Mouse (Mus musculus): ENCODE data around the gene Mast4.

Mast4 gene

DNA sequence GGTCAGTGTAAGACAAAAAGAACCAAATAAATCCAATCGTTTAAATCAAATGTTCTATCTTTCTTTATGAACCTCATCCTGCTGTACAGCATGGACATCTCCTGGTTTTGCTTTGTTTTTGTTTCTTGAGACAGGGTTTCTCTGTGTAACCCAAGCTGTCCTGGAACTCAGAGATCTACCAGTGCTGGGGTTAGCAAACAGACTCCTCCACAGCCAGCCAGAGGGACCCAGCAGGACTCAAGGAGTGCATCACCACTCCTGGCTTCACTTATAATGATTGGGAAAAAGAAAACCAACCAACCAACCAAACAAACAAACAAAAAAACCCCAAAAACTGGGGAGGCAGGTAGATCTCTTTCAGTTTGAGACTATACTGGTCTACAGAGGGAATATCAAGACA, 469.5 kb downstream of the Mast4 start:
- no peak for DNase-seq (ENCODE audit: low spot score in 2 of 2)

DNA sequence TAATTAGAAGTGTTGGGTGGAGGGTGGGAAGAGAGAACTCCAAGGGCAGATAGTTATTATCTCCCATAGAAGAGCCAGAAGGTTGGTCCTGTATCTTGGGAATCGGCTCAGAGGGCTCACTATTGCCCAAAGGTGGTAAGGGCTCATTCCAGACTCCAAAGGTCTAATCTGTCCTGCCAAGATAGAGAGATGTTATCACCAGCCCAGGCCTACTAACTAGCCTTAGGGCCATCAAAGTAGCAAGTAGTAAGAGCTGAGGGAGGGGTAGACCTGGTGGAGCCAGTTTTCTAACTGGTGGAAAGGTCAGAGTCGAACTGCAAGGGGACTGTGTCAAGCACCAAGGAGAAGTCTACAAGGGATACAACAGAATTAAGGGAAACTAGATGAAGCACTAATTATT, 470.2 kb downstream of the Mast4 start:
- DNase-seq (ENCODE audit: low spot score in 2 of 2), result no peak

GRCm38 (mm10) chr13:102862981-102863380, 471.3 kb downstream of the Mast4 start:
- DNase-seq (ENCODE audit: low spot score in 2 of 2), result no peak

- DNase-seq (ENCODE audit: low spot score in 2 of 2), result no peak
Measured at GRCm38 (mm10) chr13:102862397-102862796, 471.9 kb downstream of the Mast4 start.

DNA sequence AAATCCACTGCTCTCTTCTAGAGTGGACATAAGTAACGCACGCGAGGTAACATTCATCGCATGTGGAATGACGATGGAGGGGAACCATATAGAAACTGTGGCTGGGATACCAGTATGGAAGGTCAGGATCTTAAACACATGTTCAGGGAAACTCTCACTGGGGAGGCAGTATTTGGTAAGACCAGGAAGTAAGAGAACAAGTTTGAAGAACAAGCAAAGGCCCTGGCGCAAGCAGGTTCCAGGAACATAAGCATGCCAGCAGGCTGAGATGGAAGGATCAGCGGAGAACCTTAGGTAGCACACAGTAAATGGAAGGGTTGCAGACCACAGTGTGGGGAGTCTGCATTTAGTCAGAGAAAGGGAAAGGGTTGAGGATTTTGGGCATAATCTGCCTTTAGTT, 473.6 kb downstream of the Mast4 start:
- no peak for DNase-seq (ENCODE audit: low spot score in 2 of 2)

GRCm38 (mm10) chr13:102860135-102860534, 474.2 kb downstream of the Mast4 start:
- DNase-seq (ENCODE audit: low spot score in 2 of 2), result no peak

GRCm38 (mm10) chr13:102857539-102857838, 476.8 kb downstream of the Mast4 start:
- DNase-seq (ENCODE audit: low spot score in 2 of 2), result no peak

DNA sequence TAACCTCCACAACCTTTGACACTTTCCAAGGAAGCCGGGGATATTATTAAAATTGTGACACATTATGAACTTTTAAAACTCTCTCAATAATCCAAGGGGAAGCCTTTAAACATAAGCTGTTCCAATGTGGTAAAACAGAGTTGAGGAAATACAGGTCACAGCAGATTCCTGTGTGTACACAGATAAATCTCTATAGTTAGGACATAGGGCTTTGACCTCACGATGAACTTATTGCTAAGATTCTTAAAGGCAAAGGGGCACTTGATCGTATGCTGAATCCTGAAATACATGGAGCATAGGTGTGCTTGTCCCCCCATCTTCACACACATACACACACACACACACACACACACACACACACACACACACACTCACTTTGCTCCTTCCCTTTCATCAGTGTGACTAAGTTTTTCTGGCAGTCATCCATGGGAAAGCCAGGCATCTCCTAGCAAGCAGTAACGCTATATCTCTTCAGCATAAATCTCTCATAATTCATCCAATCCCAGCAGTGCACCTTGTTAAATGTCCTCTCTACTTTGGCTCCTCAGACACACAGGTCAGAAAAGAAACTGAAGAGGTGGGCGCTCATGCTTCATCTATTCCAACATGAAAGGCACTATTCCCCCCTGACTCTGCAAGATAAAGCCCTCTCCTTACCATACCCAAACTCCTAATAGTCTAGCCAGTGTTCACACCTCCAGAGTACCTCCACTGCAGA, 477.3 kb downstream of the Mast4 start:
- no peak for DNase-seq (ENCODE audit: low spot score in 2 of 2)

- DNase-seq (ENCODE audit: low spot score in 2 of 2), result no peak
Measured at GRCm38 (mm10) chr13:102852865-102853264, 481.4 kb downstream of the Mast4 start.

GRCm38 (mm10) chr13:102851253-102851652, 483.0 kb downstream of the Mast4 start:
- no peak for DNase-seq (ENCODE audit: low spot score in 2 of 2)

DNA sequence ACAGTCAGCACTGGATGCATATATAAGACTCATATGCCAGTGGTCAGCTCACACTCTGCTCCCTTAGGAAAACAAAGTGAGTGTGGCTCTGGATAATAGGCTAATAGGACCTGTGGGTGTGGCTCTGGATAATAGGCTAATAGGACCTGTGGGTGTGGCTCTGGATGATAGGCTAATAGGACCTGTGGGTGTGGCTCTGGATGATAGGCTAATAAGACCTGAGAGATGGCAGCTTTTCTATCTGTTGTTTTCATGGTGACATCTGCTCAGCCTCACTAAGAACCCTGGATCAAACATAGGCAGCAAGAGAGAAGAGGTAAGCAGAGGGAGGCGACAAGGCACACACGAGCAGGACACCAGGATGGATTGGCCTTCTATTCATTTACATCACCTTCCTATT, 483.7 kb downstream of the Mast4 start:
- DNase-seq (ENCODE audit: low spot score in 2 of 2), result no peak

GRCm38 (mm10) chr13:102849068-102849467, 485.2 kb downstream of the Mast4 start:
- no peak for DNase-seq (ENCODE audit: low spot score in 2 of 2)

- DNase-seq (ENCODE audit: low spot score in 2 of 2), result no peak
Measured at GRCm38 (mm10) chr13:102846473-102846872, 487.8 kb downstream of the Mast4 start.

- no peak for DNase-seq (ENCODE audit: low spot score in 2 of 2)
Measured at GRCm38 (mm10) chr13:102842715-102843114, 491.6 kb downstream of the Mast4 start.

DNA sequence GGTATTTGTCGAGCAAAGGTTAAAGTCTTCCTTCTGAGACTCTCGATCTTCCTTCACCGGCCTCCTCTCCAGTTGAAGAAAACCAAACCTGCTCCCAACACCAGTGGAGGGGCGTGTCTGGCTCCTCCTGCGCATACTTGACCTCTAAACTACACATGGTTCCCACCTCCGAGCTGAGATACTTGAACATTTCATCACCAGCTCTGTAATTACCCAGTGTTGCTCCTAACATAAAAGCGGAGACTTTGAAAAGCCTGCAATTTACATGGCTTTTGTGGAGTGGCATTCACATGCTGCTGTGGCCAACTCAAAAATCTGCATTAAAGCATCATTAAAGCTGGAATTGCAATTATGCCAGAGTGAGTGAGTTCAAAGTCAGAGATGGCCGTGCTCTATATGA, 492.1 kb downstream of the Mast4 start:
- DNase-seq (ENCODE audit: low spot score in 2 of 2), result no peak

GRCm38 (mm10) chr13:102839741-102840482, 494.4 kb downstream of the Mast4 start:
- DNase-seq (ENCODE audit: low spot score in 2 of 2), result no peak

- no peak for DNase-seq (ENCODE audit: low spot score in 2 of 2)
Measured at GRCm38 (mm10) chr13:102837427-102837826, 496.9 kb downstream of the Mast4 start.

DNA sequence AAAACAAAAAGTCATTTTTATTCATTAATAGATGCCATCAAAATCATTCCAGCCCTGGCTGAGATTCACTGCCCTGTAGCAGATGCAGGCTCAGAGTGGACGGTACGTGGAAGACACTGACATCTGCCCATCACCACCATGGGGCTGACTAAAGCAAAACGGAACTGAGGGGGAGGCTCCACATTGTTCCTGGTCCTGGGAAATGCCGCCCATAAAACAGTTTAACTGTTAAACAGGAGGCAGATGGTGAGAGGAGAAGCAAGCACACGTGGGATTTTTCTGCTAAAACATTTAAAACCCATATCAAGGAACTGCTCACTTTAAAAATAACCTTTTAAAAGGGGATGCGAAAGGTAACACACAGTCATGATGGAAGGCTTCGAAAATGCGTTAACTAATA, 499.0 kb downstream of the Mast4 start:
- DNase-seq (ENCODE audit: low spot score in 2 of 2), result no peak

DNA sequence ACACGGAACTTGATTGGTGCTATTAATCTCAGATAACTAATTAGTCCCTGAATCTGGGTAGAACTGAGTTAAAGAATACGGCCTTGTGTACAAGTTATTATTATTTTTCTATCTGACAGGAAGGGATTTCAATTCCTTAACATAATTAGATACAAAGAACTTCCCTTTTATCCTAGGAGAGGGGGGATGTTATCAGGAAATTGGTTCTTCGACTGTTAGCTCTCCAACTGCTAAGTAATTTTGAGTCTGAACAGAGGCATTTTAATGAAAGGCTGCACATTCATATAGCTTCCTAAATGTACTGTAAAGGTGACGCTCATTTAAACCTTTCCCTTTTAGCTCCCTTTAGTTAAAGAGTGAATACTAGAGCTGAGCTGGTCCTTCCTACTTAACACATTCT, 516.0 kb downstream of the Mast4 start:
- DNase-seq (ENCODE audit: low spot score in 2 of 2), result no peak

DNA sequence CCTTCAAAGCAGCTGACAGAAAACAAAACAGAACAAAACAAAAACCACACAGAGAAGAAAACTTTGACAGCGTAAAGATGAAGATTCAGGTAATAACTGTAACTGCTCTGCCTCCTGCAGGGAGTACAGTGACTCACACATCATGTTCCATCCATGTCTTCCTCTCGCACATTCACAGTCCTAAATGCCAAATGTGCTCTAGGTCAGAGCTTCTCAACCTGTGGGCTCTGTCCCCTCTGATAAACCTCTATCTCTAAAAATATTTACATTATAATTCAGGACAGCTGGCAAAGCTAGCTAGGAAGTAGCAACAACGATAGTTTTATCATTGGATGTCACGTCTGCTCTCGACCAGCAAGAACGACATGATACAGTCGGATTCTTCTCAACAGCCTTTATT, 517.6 kb downstream of the Mast4 start:
- DNase-seq (ENCODE audit: low spot score in 2 of 2), result no peak

DNA sequence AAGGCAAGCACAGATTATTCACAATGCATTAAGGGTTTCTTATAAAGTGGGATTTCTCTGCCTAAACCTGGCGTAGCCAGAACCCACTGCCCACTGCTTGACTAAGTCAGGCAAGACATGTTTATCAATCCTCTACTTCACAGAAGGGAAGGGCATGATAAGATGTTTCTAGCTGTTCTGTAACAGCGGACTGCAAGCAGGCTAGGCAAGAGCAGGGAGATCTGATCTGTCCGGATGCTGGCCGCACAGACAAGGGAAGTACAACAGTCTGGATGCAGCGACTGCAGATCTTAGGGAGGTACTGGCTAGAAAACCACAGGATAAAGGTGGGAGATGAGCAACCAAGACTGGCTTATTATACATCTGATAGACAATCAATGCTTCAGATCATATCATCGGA, 519.1 kb downstream of the Mast4 start:
- no peak for DNase-seq (ENCODE audit: low spot score in 2 of 2)

DNA sequence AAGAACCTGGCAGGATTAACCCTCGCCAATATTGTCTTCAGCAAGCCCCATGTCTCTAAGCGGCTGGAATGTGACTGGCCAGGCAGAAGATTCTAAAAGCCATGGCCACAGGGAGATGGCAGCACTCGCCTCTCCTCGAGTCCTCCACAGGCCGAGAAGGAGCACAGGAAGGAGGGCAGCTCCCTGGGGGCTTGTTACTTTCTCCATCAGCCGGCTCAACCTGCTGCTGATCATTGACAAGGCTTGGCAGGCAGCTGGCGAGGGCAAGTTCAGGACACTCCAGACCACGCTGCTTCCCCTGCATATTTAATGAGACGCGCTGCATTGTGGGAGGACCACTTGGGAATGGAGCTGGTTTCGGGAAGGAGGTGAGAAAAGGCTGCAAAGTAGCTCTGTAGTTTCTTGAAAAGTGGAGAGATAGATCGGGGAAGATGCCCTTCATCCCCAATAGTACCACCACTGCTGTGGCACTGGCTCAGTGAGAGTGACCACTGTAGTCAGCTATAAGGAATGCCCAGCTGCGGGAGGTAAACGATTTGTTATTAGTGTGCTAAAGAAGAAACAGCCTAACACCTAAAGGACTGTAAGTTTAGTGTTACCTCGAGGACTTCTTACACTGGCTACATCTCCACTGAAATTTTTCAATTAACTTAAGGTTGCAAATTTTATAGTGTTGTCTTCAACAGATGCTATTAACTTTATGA, 523.0 kb downstream of the Mast4 start:
- DNase-seq (ENCODE audit: low spot score in 2 of 2), result no peak

- no peak for DNase-seq (ENCODE audit: low spot score in 2 of 2)
Measured at GRCm38 (mm10) chr13:102806652-102807051, 527.6 kb downstream of the Mast4 start.
